Mouse (Mus musculus): ENCODE results near the gene Ndufs7. TPM values are rescaled to one million over a fixed set of nuclear protein-coding genes. Genes with fewer than 3 reads are reported as not detected.
"Not testable (repeated sequence)": the region's sequence is repeated elsewhere in the genome, so short reads cannot be mapped to it uniquely, and the experiment has no call there.

The Ndufs7 gene
- total RNA-seq, 2 experiments from 2014 or later = 327 to 331 TPM

DNA sequence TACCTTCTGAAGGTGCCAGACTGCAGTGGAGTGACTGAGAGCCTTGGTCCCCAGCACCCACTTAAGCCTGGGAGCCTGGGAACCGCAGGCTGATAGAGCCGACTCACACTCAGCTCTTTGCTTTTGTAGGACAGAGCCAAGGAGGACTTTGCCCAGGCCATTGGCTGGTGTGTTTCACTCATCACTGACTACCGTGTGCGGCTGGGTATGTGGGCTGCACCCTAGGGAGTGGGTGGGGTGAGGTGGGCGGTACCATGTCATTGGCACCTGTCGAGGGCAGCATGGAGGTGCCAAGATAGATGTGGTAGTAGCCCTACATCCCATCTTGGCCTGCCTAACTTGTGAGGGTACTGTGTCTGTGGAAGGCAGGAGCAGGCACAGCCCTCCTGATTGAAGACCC is 9.1 kb upstream of the Ndufs7 start:
- DNase-seq (ENCODE audit: low spot score in 2 of 2) = no peak

DNA sequence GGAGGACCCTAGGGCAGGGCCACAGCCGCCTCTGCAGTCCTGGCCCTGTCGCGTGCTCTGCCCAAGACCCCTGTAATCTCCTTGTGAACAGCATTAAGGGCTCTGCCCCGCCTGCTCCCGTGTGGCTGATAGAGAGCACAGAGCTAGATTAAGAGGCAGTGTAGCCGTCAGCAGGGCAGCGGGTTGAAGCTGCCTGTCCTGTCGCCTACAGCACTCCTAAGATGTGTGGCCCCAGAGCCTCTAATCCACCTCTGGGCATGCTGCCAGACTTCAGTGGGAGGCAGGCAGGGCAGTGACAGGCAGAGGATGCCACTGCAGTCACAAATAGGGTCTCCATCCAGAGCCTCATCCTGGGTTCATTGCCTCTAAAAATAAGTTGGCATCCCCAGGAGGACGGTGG is 6.8 kb upstream of the Ndufs7 start:
- DNase-seq (ENCODE audit: low spot score in 2 of 2) = no peak

DNA sequence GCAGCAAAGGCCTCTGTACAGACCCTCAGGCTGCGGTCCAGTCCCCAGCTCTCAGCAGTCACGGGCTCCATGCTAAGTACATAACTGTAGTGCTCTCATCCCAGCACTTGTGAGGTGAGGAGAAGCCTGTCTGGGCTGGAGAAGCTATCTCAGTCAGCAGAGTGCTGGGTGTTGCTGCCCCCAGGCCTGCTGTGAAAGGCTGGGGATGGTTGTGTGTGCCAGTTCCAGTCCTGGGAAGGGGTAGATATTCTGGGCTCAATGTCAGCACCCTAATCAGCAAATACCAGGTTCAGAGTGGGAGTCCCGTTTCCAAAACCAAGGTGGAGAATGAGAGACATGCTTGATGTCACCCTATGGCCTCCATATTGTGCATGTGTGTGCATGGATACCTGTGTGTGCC is 6.3 kb upstream of the Ndufs7 start:
- DNase-seq (ENCODE audit: low spot score in 2 of 2) = no peak

DNA sequence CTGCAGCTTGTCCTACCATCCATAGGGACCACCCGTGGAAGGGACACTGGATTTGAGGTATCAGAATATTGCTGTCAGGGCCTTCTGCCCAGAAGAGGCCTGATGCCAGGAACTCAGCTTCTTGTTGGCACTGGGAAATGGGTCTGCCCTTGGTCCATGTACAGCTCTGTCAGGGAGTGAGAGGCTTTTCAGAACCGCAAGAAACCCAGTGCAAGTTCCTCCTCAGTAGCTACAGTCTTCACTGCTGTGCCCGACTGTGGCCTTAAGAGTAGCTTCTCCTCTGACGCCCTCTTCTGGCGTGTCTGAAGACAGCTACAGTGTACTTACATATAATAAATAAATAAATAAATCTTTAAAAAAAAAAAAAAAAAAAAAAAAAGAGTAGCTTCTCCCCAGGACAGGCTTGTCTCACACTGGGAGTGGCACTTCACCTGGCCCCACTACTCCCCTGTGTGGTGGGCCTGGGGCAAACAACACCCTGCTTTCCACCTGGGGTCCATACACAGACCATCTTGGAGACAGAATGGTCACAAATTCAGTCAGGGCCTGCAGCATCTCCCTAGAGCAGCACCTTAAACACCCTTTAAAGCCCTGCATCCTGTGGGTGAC is 4.0 kb upstream of the Ndufs7 start:
- no peak for DNase-seq (ENCODE audit: low spot score in 2 of 2)

DNA sequence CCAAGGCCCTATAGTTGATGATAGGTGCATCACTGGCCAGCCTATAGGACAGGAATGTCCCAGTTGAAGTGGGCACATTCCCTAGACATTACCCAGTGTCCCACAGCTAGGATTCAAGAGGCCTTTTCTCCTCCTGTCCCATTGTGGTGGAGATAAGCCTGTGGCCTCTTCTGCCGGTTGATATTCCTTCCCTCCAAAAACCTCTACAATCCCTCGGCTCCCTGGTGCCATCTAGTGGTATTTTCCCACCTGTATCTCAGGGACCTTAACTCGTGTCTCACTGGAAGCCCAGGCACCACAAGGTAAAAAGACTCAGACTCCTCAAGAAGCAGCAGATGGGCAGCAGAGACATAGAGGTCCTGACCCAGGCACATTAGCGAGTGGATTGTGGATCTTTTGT is 3.3 kb upstream of the Ndufs7 start:
- DNase-seq (ENCODE audit: low spot score in 2 of 2) = peak; percentile 64 to 80

DNA sequence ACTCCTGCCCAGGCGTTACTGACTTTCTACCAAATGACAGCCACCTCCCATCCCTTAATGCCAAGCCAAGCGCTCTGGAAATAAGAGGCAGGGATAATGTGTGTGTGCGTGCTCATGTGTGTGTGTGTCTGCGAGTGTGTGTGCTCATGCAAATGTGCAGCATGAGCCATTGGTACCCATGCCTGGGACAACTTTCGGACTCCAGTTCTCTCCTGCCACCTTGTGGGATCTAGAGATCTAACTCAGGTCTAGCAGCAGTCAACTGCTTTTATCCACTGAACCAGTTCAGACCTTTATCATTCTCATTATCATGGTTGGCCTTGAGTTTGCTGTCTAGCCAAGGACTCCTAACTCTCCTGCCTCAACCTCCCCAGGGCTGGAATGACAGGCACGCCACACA is 1.1 kb upstream of the Ndufs7 start:
- DNase-seq (ENCODE audit: low spot score in 2 of 2) = no peak

DNA sequence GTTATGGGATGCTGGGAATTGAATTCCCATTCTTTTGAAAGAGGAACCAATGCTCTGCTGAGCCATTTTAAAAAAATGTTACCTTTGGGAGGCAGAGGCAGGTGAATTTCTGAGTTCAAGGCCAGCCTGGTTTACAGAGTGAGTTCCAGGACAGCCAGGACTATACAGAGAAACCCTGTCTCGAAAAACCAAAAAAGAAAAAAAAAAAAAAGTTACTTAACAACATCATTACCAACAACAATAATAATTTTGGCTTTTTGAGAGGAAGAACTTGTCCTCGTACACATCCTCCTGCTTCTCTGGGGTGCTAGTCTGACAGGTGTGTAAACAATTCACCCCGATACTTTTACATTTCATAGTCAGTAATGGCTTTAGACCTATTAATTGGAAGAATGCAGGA is 484 bp upstream of the Ndufs7 start:
- not testable (repeated sequence) for DNase-seq (ENCODE audit: low spot score in 2 of 2)

DNA sequence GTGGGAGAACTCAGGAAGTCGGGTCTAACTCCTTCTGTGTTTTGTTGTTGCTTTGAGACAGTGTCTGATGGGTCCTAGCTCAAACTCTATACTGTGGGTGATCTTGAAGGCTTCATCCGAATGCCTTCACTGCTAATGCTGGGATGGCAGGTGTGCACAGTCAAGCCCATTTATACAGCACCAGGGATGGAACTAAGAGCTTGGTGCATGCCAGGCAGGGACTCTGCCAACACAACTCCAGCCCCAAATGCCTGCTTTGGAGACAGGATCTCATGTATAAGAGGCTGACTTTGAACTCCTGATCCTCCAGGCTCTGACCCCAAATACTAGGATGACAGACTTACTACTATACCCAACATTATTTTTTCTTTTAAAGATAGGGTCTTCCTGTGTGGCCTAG is 1.1 kb downstream of the Ndufs7 start:
- DNase-seq (ENCODE audit: low spot score in 2 of 2) = no peak

DNA sequence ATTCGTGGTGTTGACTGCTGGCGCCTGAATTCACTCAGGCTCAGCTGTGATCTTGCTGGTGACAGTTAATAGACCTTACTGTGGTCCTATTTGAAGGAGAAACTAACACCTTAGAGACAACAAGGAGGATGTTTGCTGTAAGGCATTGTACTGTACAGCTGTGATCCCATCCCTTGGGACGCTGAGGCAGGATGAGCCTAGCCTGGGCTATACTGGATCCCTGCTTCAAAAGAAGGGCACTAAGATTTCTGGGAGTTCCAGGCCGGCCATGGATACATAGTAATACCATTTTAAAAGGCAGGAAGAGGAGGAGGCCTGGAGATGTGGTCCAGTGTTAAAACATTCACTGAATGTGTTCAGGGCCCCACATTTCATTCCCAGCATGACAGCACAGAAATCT is 1.7 kb downstream of the Ndufs7 start:
- no peak for DNase-seq (ENCODE audit: low spot score in 2 of 2)

DNA sequence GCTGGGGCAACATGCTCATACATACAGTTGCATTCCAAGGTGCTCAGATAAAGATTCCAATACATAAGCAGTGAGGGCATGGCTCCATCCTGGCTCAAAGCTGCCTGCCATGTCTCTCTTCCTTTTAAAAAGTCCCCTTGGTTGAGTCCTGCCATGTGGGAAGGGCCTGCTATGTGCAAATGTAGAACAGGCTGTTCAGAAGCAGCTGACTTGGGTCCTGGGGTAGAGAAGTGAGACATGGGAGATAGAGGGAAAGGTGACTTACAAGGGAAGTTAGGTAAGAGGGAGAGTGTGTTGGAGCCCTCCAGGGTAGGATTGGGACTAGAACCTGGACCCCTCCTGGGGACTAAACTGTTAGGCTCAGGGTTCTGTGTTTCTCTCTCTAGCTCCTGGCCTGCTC is 3.1 kb downstream of the Ndufs7 start:
- no peak for DNase-seq (ENCODE audit: low spot score in 2 of 2)

DNA sequence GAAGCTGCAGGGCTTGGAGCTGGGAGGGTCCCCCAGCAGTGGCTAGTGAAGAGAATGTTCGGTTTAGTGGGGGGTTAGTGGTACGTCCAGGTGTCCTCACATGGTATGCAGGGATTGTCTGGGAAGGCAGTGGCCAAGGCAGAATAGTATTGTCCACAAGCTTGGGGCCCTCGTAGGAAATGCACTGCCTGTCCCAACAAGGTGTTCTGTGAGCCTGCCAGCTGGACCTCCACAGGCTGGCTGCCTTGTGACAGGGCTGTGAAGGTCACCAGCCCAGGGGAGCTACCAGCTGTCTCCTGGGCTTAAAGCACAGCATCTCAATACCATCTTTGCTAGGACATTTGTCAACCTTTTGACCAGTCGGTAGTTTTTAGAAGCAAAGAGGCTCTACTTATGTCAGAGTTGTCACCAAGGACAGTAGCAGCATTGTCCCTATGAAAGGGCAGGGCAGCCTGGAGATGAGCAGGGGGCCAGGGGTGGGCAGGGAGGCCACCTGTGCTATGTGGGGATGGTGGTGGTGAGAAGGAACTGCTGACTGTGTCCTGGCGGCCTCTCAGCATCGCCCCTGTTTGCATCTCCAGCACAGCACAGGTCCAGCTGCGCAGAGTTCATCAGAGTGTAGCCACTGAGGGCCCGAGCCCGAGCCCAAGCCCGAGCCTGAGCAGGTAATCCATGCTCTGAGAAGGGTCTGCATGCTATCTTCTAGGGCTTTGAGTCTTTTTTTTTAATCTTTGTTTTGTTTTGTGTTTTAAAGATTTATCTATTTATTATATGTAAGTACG is 3.8 kb downstream of the Ndufs7 start:
- no peak for DNase-seq (ENCODE audit: low spot score in 2 of 2)

DNA sequence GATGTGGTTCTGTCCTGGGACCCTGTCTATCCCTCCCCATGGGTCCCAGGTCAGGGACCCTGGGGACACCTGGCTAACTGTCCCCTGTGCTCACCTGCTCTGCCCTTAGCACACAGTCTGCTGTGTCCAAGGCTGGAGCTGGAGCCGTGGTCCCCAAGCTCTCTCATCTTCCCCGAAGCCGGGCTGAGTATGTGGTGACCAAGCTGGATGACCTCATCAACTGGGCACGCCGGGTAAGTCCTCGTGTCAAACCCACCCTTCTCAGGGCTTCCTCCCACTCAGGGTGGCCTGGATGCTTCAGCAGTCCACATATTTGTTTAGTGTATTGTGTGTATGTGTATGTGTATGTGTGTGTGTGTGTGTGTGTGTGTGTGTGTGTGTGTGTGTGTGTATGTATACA is 4.6 kb downstream of the Ndufs7 start:
- DNase-seq (ENCODE audit: low spot score in 2 of 2) = no peak

DNA sequence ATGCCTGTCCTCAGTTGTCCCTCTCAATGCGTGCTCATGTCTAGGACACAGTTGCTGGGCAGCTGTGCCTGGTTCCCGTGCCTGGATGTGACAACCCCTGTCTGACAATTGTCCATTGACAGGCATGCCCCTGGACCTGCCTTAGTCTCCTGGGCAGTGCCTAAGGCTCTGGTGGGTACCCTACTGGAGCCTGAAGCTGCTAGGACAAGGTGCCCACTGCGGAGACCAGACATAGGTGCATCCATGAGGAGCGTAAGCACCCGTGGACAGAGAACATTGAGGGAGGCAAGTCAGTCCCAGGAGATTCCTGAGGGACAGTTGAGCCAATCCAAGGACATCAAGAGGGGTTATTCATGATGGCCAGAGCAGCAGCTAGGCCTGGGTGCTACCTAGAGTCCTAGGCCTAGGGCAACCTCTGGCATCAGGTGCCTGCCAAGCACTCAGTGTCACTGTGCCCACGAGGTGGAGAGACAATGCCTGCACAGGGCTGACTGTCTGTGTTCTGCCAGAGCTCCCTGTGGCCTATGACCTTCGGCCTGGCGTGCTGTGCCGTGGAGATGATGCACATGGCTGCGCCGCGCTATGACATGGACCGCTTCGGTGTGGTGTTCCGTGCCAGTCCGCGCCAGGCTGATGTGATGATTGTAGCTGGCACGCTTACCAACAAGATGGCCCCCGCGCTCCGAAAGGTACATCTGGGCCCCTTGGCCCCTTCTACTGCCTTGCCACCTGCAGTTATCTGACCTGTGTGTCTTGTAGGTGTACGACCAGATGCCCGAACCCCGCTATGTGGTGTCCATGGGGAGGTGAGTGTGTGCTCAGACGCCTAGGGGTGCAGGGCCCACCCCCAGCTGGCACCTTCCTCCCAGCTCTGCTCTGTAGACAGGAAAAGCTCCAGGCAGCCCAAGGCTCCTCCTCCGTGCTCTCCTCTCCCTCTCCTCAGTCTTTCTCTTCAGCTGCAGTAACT is 5.7 kb downstream of the Ndufs7 start:
- DNase-seq (ENCODE audit: low spot score in 2 of 2) = no peak

DNA sequence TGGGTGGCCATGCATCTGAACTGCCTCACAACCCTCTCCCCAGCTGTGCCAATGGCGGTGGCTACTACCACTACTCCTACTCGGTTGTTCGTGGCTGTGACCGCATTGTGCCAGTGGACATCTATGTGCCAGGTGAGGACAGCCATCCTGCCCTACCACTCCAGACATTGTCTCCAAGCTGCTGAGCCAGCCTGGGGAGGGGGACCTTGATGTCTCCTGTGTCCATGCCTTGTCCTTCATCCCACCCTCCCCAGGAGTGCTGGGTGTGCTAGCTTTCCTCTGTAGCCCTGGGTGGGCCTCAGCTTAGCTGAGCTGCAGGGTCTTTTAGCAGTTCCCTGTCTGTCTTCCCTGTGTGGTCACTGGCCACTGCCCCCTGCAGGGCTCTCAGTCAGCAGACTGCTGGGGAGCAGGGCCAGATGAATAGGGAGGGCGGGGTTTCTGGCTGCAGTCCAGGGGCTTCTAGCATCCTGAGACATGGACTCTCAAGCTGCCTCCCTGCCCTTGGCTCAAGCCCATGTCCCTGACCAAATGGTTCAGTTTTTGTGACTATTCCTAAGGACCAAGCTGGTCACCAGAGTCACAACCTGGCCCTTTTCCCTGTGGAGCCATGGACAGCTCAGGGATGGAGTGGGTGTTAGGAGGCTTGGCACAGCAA is 7.1 kb downstream of the Ndufs7 start:
- peak in 1 of 2 experiments; percentile 55 for DNase-seq (ENCODE audit: low spot score in 2 of 2)

DNA sequence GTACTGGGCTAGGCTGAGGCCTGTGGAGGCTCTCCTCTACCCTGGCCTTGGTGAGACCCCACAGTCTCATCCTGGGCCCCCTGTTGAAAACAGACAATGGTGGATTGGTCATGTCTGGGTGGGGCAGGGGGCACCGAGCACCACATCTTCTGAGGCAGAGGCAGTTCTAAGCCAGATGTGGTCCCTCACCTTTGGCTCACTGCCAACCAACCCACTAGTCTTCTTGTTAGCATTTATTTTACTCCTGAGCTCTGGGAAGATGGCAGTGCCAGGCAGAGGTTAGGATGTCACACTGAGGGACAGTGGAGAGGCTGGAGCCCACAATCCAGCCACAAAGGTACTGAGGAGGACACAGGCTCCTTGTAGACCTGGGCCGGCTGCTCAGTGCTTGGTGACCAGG is 9.0 kb downstream of the Ndufs7 start:
- DNase-seq (ENCODE audit: low spot score in 2 of 2) = no peak

DNA sequence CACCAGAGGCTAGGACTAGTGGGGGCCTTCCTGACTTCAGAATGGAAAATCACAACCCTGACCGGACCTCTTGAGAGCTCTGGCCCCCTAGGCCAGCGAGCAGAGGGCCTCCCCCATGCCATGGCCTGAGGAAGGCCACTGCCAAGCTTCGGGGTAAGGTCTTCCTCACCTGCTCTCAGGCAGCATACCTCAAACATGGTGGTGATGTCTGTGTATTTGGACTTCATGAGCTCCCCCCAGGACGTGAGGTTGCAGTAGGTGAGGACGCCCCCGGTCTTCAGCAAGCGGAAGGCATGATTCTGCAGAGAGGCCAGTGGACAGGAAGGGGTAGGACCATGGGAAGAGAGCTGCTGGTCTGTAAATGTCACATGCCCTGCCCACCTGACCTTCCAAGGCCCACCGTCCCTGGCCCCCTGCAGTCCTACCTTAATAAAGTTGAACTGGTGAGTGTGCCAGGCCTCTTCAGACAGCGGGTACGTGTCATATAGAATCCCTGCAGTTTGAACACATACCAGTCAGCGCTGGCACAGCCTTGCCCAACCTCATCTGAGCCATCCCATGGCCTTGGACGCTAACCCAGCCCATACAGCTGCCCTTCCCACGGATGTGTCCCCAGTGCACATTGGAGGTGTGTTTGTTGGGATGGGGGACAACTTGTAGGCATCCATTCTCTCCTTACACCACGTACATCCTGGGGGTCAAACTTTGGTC is 10.0 kb downstream of the Ndufs7 start:
- DNase-seq (ENCODE audit: low spot score in 2 of 2) = no peak

DNA sequence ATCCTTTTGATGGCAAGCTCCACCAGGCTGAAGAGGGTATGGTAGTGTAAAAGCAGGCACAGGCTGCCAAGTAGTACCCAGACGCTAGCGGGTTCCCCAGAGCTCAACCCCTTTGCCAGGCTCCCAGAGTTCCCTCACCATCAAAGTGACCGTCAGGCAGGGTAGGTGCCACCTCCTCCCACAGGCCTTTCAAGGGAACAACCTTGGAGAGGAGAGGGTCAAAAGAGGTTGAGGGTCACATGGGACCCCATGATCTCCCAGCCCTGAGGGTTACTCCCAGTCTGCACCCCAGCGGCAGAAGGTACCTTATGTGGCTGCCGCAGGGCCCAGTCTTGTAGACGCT is 10.5 kb downstream of the Ndufs7 start:
- no peak for DNase-seq (ENCODE audit: low spot score in 2 of 2)

DNA sequence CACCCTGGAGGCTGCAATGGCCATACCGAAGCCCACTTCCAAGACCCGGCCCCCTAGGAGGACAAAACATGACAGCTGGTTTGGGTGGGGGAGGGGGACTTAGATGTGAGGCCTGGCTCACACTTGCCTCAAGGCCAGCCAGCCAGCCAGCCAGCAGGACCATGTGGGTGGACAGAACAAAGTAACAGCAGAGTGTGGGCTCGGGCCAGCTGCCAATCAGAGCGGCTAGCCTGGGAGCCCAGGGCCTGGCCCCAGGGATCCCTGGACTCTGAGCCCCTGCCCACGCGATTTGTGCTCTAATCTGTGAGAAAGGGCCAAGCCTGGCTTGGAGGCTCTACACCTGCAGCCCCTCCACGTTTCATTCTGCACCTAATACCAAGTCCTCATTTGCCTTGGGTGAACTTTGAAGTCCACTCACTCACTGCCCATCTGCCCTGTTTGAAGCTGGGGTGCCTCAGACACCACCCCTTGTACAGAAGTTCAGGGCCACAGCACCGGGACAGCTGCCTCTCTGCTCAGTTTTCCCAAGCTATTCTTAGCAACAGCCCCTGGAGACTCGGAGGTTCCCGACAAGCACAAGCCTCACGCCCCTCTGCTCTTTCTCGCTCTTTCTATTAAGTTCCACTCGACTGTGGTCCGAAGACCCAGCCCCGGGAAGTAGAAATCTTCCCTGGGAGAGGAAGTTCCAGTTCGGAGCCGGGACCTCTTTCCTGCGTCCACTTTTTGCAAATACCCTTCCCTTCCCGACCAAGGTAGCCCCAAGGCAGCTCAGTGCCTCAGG is 11.1 kb downstream of the Ndufs7 start:
- peak; percentile 63 to 82 for DNase-seq (ENCODE audit: low spot score in 2 of 2)

DNA sequence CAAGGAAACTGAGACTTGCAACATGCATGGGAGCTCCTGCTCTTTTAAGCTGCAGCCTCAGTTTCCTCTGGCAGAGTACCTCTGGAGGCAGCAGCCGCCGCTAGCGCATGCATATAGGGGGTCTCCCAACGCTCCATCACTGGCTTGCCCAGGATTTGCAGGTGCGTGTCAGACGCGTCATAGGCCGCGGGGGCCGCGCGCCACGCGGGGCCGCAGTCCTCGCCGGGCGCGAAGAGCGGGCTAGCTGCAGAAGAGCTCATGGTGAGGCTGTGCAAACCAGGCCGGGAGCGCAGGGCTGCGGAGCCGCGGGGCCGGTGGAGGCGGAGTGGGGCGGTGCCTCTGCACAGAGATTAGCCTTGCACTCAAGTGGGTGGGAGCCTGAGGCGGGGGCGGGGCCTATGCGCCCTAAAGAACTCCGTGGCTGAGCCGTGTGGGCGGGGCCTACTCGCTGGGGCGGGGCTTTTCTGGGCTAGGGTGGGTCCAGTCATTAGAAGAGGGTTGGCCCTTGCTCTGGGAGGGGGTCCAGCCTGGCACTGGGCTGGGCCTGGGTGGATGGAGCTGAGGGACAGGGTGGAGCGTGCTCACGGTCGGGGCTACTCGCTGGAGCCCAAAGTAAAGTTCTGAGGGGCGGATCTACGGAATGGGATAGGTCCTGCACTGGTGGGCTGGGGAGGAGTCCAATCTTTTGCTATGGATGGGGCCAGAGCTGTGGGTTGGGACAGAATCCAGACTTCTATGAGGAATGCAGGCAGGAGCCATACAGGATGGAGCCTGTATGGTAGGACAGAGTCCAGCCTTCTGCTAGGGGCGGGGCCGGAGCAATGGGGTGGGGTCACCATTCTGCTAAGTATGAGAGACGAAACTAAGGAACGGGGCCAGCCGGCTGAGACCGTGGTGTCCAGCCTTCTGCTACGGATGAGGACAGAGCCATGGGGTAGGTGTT is 12.0 kb downstream of the Ndufs7 start, which contains the start of the genes Gamt and Dazap1:
Gene Gamt, minus strand, starts transcription at position 371 of the 943 bp plus-strand sequence.
Gene Dazap1, plus strand, starts transcription at position 845 of the 943 bp plus-strand sequence.
- peak; percentile 98 to 99 for DNase-seq (ENCODE audit: low spot score in 2 of 2)

All from gastrocnemius, postnatal 4 days (tissue).